Mouse (Mus musculus) ES-CJ7 (cell line): Measurements from ENCODE around the gene 4930480E11Rik.

ENCODE experiments used
- DNase-seq: peaks from one replicate; pipeline ENCODE4 v3.0.0; 2011; ENCODE audit warnings: low read depth, low spot score

The 4930480E11Rik gene

GRCm38 (mm10) chrX:78369343-78369742, at the start of gene 4930480E11Rik:
Gene 4930480E11Rik (plus strand): TSS chrX:78369643.
- DNase-seq: no peak

- DNase-seq: peak; percentile 12
These were observed 33.9 kb downstream of the 4930480E11Rik start for GRCm38 (mm10) chrX:78403346-78403745.
